Mouse (Mus musculus): ENCODE results near the gene Cpsf4l.

Gene Cpsf4l

GRCm38 (mm10) chr11:113709731-113710256, at the start of gene Cpsf4l:
Cpsf4l (minus strand) TSS chr11:113710017.
- peak; percentile 64 to 78 for DNase-seq

DNA sequence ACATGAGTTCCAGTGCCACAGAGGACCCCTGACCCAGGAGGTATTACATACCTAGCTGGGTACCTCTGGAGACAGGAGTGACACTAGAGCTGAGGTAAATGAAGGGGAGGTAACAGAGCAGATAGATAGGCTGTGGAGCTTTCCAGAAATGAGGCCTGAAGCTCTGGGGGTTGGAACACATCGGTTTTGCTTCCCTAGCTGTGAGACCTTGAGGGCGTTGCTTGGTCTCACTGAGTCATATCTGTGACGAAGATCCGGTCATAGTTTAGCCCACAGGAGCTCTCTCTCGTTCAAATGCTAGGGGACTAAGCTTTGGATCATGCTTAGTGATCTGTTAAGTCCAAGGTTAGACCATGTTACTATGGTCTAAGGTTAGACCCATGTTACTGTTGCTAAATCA, 49.0 kb upstream of the Cpsf4l start:
- DNase-seq: no peak

DNA sequence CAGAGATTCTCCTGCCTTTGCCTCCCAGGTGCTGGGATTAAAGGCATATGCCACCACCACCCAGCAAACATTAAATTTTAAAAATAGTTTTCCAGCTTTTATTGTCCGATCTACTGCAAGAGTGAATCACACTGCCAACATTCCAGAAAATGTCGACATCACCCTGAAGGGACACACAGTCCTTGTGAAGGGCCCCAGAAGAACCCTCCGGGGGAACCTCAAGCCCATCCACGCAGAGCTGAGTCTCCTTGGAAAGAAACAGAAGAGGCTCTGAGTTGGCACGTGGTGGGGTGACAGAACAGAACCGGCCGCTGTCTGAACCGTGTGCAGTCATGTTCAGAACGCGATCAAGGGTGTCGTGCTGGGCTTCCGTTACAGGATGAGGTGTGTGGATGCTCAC, 46.8 kb upstream of the Cpsf4l start:
- DNase-seq: no peak

DNA sequence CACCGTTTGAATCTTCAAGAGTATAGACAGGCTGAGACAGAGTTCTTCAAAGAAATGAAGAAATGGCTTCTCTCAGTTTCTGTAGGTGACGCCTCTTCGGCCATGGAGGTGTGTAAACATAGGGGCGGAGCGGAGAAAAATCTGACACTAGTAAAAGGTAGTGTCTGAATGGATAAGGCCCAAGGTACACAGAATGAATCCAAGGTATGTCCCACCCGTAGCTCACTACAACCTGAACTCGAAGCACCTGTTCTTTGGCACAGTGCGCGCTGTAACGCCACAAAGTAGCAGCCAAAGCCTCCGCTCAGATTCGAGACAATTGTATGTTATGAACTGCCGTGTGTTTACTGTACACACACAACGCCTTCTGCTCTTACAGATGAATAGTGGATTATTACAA, 46.1 kb upstream of the Cpsf4l start:
- DNase-seq: no peak

DNA sequence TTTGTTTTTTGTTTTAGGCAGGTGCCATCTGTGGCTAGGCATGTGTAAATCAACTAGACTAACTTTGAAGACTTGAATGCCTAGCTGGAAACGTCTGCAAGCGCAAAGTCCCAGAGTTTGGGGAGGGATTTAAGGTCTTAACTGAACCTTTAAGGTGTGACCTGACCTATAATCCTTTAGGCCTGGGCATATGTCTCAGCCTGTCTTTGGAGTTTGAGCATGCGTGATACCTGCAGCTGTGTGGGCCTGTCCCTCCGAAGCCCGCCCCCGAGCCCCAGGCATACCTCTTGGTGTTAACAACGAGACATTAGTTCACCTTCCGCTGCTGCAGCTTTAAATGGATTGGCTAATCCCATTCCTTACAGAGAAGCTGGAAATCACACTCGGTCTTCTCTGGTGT, 45.0 kb upstream of the Cpsf4l start:
- no peak for DNase-seq

GRCm38 (mm10) chr11:113752685-113753430, 43.0 kb upstream of the Cpsf4l start:
- DNase-seq: no peak

- DNase-seq: no peak
Measured at GRCm38 (mm10) chr11:113752158-113752661, 42.4 kb upstream of the Cpsf4l start.

- DNase-seq: peak; percentile 78 to 83
Measured at GRCm38 (mm10) chr11:113751484-113752084, 41.8 kb upstream of the Cpsf4l start, which contains the start of gene Cdc42ep4. Cdc42ep4 (minus strand) TSS chr11:113751881.

GRCm38 (mm10) chr11:113750571-113751483, 41.0 kb upstream of the Cpsf4l start:
- DNase-seq: peak; percentile 67 to 73

GRCm38 (mm10) chr11:113749749-113750351, 40.0 kb upstream of the Cpsf4l start:
- DNase-seq: no peak

DNA sequence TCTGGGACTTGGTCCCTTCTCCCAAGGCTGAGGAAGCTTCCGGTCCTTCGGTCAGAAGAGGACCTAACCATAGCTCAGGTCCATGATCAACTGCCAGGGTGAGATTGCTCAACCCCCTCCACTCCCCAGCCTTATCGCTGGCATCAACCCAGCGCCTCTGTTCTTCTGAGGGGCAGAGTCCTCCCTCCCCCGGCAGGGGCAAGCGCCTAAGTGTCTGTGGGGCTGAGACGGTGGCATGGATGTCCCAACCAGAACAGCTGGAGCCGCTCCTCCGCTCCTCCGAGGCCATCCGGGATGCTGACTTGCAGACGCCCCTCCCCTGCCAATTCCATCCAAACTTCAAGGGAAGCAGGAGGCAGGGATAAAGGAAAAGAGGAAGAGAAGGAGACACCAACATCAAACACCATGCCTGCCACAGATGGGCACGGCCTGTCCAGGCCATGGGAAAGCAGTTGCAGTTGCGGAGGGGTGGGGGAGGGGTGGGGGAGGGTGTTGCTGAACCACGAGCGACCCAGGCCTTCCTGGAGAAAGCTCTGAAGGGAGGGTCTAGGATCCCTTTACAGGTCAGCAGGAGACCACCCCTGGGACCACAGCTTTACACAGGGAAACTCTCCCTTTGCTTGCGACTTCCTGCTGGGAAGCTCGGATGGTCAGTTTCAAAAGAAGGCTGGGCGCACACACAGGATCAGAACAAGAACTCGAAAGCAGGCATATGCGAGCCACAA, 39.1 kb upstream of the Cpsf4l start:
- no peak for DNase-seq

DNA sequence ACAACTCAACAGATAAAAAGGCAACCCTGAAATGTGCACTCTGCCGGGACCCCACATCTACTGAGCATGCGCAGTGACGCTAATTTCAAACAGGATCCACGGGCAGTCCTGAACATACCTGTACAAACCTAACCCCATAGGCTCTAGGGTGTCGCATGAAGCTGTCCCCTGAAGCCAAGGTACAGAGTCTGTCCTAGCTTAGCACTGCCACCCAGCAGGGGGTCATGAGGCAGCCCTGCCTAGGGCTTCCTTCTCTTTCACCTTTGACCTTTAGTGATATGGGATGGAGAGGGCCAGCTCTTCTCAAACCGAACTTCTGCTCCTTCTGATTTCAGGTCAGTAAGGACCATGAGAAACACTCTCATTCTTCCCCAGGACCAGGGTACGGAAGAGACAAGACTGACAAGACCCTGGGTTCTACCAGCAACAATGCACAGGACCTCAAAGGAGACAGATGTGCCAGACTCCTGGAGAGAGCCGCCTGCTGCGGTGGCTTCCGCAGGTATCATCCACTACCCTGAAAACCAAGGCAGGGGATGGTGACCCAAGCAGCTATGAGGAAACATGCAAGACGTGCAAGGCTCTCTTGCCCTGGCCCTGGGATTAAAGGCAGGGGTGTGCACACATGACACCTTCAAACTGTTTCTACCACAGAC, 38.0 kb upstream of the Cpsf4l start:
- DNase-seq: no peak

- DNase-seq: peak in 1 of 2 experiments; percentile 33
Measured at GRCm38 (mm10) chr11:113747056-113747455, 37.2 kb upstream of the Cpsf4l start.

GRCm38 (mm10) chr11:113745961-113746360, 36.1 kb upstream of the Cpsf4l start:
- no peak for DNase-seq

DNA sequence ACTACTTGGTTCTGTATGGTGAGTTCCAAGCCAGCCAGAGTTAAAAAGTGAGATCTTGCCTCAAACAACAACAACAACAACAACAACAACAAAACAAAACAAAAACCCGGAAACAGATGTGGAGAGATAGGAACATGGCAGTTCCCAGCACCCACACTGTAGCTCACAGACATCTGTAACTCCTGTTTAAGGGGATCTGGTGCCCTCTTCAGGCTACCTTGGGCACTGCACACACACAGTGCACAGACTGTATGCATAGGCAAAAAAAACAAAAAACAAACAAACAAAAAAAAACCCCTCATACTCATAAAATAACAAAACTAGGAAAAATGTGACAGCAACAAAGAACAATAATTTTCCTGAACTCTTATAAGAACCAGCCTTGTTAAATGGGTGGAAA, 33.2 kb upstream of the Cpsf4l start:
- DNase-seq: no peak

- no peak for DNase-seq
Measured at GRCm38 (mm10) chr11:113740100-113740499, 30.3 kb upstream of the Cpsf4l start.

GRCm38 (mm10) chr11:113739213-113739612, 29.4 kb upstream of the Cpsf4l start:
- no peak for DNase-seq

DNA sequence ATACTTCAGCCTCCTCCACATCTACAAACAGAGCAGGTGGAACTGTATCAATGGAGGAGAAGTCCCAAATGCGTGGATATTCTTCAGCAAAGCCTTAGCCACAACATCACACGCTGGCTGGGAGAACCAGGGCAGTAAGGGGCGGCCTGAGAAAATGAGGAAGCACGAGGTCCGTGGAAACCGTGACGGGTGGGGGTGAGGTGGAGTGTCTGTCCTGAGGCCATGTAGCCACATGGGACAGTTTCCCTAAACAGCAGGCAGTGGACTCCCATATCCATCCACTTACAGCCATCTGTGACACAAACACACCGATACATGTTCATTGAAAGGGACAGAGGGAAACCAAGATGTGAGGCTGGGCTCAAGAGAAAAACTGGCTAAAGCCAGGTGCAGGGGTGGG, 28.1 kb upstream of the Cpsf4l start:
- DNase-seq: no peak

DNA sequence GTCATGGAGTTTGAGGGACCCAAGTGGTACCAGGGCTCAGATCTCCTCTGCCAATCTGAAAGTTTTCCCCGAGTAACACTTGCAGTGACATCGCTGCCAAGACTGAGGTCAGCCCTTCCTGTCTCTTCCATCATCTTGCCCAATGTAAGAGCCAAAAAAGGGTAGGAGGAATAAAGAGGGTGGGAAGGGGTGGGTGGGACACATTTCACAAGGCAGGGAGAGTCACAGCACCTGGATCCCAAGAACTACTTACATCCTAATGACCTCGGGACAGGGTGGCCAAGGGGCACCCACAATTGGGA, 27.7 kb upstream of the Cpsf4l start:
- no peak for DNase-seq

- no peak for DNase-seq
Measured at GRCm38 (mm10) chr11:113736848-113737552, 27.2 kb upstream of the Cpsf4l start.

- DNase-seq: no peak
Measured at GRCm38 (mm10) chr11:113735151-113735550, 25.3 kb upstream of the Cpsf4l start.

Data from thymus, adult 18-20 months (tissue).